Mouse (Mus musculus) right cerebral cortex, adult 18-20 months (tissue): ENCODE results near the gene Rhox11.
"Not testable (repeated sequence)": the region's sequence is repeated elsewhere in the genome, so short reads cannot be mapped to it uniquely, and the experiment has no call there.

Experiments
- DNase-seq: peaks from one replicate; pipeline ENCODE4 v3.0.0; 2022; ENCODE audit warnings: mixed read lengths

Gene Rhox11

GRCm38 (mm10) chrX:38085041-38085440 is at the start of gene Rhox11:
TSS of gene Rhox11 (minus strand) at chrX:38085141.
- DNase-seq = no peak

GRCm38 (mm10) chrX:38121478-38121877 is 36.5 kb upstream of the Rhox11 start:
- DNase-seq = no peak

DNA sequence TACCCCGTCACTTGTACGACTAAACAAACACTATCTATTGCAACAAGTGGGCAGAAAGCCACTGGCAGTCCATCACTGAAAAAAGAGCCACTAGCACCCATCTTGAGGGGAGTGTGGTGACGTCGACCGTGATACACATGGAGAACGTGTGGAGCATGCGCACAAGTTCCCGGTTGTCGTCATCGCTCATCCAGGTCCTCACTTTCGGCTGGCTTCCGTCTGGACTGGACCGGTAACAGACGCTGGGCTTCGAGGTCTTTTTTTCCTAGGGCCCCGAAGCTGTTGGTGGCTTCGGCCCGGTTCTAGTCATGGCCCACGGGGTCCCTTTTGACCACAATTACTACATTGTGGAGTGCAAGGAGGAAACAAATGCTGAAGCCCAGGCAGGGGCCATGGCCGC is 36.0 kb upstream of the Rhox11 start, which contains the start of gene Rhox13:
Gene Rhox13, plus strand, starts transcription at position 238 of the 400 bp plus-strand sequence.
- no peak for DNase-seq

GRCm38 (mm10) chrX:38110807-38111206 is 25.9 kb upstream of the Rhox11 start, which contains the start of gene Rhox12:
TSS of gene Rhox12 (minus strand) at chrX:38110907.
- no peak for DNase-seq

- peak; percentile 12 for DNase-seq
These were observed 715 bp downstream of the Rhox11 start for GRCm38 (mm10) chrX:38084226-38084625.

DNA sequence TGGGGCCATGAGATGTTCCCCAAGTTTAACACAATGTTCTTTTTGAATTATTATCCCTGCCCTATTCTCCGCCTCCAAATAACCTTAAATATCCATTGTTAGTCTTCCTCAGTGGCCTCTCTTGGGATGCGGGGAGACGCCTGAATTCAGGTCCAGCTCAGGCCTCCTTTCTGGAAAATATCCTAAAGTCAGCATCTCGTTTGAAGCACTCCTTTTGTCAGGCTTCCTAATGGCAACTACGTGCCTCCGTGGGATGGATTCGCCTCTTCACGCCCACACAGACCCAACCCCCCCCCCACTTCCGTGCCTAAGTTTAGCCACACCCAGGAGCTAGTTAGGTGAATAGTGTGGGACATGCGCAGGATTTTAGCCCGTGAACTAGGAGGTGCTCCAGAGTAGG is 18.8 kb downstream of the Rhox11 start, which contains the start of gene Rhox10:
Gene Rhox10, plus strand, starts transcription at position 301 of the 400 bp plus-strand sequence.
- DNase-seq = no peak

- DNase-seq = no peak
These were observed 23.4 kb downstream of the Rhox11 start for GRCm38 (mm10) chrX:38061544-38061943.

GRCm38 (mm10) chrX:38043014-38043413 is 41.9 kb downstream of the Rhox11 start, which contains the start of gene Btg1-ps2:
TSS of gene Btg1-ps2 (minus strand) at chrX:38043114.
- DNase-seq = not testable (repeated sequence)

GRCm38 (mm10) chrX:38039666-38040065 is 45.3 kb downstream of the Rhox11 start:
- DNase-seq = no peak

DNA sequence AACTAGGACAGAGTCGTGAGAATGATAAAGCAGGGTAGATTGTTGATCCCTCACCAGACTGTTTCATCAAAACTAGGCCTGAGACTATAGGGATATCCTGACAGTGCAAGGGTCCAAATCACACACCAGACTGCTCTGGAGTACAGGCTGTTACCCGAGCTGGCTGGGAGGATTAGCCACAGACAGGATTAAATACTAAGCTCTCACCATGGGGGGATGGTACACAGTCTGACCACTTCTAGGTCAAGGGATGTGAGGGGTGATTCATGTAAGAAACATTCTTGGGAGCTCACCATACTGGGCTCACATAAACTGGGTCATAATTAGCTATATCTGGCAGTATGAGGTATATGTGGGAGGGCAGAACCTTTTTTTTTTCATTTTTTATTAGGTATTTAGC is 51.1 kb downstream of the Rhox11 start:
- no peak for DNase-seq
